Mouse (Mus musculus) erythroid progenitor cell, adult 5-6 weeks (primary cell): ENCODE results near the gene Cat. TPM values are rescaled to one million over a fixed set of nuclear protein-coding genes. Genes with fewer than 3 reads are reported as not detected.

Experiments
- total RNA-seq, 2 experiments: library from RNA; stranded (forward) in 1 of 2; stranded (reverse) in 1 of 2; fragments of 150-400 nt in 1 of 2; fragments of 186-747, 209-891 nt in 1 of 2; gene quantifications; 2 replicates each; pipeline versions ENCODE4 v1.2.3 to v1.2.4; 2015 to 2017; ENCODE audit warnings: low replicate concordance in 2 of 2

The Cat gene
- total RNA-seq, 2 experiments from 2014 or later = 40.8 to 137 TPM

Other genes with a start within 250 kb of the Cat start
- gene Ehf, start 181.9 kb downstream of the Cat start, total RNA-seq (2015; ENCODE audit: low replicate concordance) = not detected in 2 replicates
- 1.9 TPM in 1 of 2 replicates, not detected in the other for gene Ehf, start 181.9 kb downstream of the Cat start, total RNA-seq (2017; ENCODE audit: low replicate concordance)
- gene Elf5, start 73.5 kb downstream of the Cat start, total RNA-seq (2015; ENCODE audit: low replicate concordance) = not detected in 2 replicates
- not detected in 2 replicates for gene Elf5, start 73.5 kb downstream of the Cat start, total RNA-seq (2017; ENCODE audit: low replicate concordance)
- 1.4 and 1.7 TPM in 2 replicates for gene Abtb2, start 81.2 kb upstream of the Cat start, total RNA-seq (2015; ENCODE audit: low replicate concordance)
- 1.8 and 2.0 TPM in 2 replicates for gene Abtb2, start 81.2 kb upstream of the Cat start, total RNA-seq (2017; ENCODE audit: low replicate concordance)